Mouse (Mus musculus) lung, postnatal 0 days (tissue): Measurements from ENCODE around the gene Cars2.
A peak's percentile ranks its signal among the peaks of the same experiment; 100 is the strongest.

ENCODE experiments used
- CTCF ChIP-seq: IDR thresholded peaks from 2 replicates; pipeline ENCODE4 v1.5.1; 2016; ENCODE audit warnings: antibody characterized with exemption, mild to moderate bottlenecking
- EP300 ChIP-seq: IDR thresholded peaks from 2 replicates; pipeline ENCODE4 v1.6.1; 2016; ENCODE audit warnings: antibody characterized with exemption, mild to moderate bottlenecking, control low read depth

DNA sequence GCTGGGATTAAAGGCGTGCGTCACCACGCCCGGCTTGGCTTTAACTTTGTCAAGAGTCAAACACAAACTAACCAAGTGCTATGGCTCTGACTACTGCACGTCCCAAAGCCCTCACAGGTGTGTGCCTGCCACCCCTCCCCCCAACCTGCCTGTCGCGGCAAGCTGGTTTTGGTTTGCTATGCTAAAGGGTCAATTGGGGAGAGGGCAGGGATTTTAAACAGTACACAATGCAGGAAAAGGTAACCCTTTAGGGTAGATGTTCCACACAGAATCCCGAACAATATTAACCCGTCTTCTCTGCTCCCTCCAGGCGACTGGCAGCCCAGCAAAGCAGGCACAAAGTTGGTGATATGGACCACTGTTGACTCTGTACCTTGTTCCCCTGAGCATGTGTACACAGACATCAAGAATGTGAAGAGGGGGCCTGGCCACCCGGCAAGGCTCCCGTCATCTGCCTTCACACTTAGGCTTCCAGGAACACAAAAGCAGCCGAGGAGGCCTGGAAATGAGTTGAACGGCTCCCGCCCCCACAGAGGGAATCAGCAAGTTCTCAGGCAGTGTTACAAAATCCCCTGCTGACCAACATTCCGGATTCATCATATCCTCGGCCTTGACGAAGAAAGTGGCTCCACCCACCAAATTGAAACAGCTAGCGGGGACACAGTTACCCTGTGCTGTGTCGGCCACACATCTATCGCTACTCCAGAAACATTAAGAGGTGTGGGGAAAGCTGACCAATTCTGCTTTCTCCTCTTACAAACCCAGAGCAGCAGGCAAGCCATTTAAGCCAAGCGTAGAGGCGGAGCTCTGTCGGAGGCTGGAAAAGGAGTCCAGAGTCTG, 74.0 kb downstream of the Cars2 start:
- TF ChIP-seq CTCF (no peak), EP300 (peak; percentile 89)
